Mouse (Mus musculus) liver, embryonic 11.5 days (tissue): ENCODE data around the gene Plod2. TPM values are rescaled to one million over a fixed set of nuclear protein-coding genes. Genes with fewer than 3 reads are reported as not detected.

ENCODE experiments used
- ATAC-seq: fragments of 200-750 bp; cut with Nextera tagmentation; replicated peaks from 2 replicates; pipeline ENCODE4 v1.8.0; 2017; ENCODE audit warnings: moderate number of reproducible peaks, mild to moderate bottlenecking, moderate TSS enrichment, moderate library complexity; ENCODE audit not compliant: low FRiP score
- DNase-seq: peaks from one replicate; pipeline ENCODE4 v3.0.0-alpha.2; 2017; ENCODE audit warnings: low spot score
- H3K27ac ChIP-seq: fragments of 300-500 bp; sonication (generic); 2 replicates; pipeline ENCODE4 v1.5.1; 2014; ENCODE audit warnings: mild to moderate bottlenecking, low read depth, low read length, control low read depth
- H3K27me3 ChIP-seq: fragments of 300-500 bp; sonication (generic); replicated peaks from 2 replicates; pipeline ENCODE4 v1.6.1; 2014; ENCODE audit warnings: low read length, mixed read lengths; ENCODE audit not compliant: control insufficient read depth, insufficient read depth
- H3K36me3 ChIP-seq: fragments of 300-500 bp; sonication (generic); 2 replicates; pipeline ENCODE4 v1.6.1; 2014; ENCODE audit warnings: mild to moderate bottlenecking, low read length, moderate library complexity, mixed read lengths; ENCODE audit not compliant: control insufficient read depth, insufficient read depth
- H3K4me1 ChIP-seq: fragments of 300-500 bp; sonication (generic); replicated peaks from 2 replicates; pipeline ENCODE4 v1.6.1; 2014; ENCODE audit warnings: low read length, mixed read lengths; ENCODE audit not compliant: control insufficient read depth, insufficient read depth
- H3K4me2 ChIP-seq: fragments of 300-500 bp; sonication (generic); 2 replicates; pipeline ENCODE4 v1.6.1; 2014; ENCODE audit warnings: mild to moderate bottlenecking, control low read depth, moderate library complexity
- H3K4me3 ChIP-seq: fragments of 300-500 bp; sonication (generic); 2 replicates; pipeline ENCODE4 v1.5.1; 2014; ENCODE audit warnings: low read depth, low read length, control low read depth
- H3K9ac ChIP-seq: fragments of 300-500 bp; sonication (generic); 2 replicates; pipeline ENCODE4 v1.6.1; 2014; ENCODE audit warnings: low read depth, low read length, control low read depth
- H3K9me3 ChIP-seq: fragments of 300-500 bp; sonication (generic); 2 replicates; pipeline ENCODE4 v1.6.1; 2016; ENCODE audit warnings: low read length, inconsistent platforms, mixed read lengths; ENCODE audit not compliant: control insufficient read depth
- WGBS: fragments of 180-500 bp; shearing (Covaris S2); extraction: QIAGEN DNeasy Blood & Tissue Kit; methylation state at CpG from one replicate; pipeline ENCODE4 v1.1.7; 2014; 5-methylcytosine and 5-hydroxymethylcytosine counted together
- polyA plus RNA-seq: library from polyadenylated mRNA; unstranded; fragments of >200 nt; fragmentation: Nextera tagmentation; extraction: Ambion mirVana; gene quantifications from 2 replicates; pipeline ENCODE4 v1.2.1, GENCODE M21; 2014

Plod2 gene
- polyA plus RNA-seq, 1 experiment from 2014 or later = 17.3 TPM

- DNase-seq (no peak), ATAC-seq (no peak)
- Histone ChIP-seq H3K36me3 (no peaks in the 10 kb centered on the region), H3K4me2 (no peak overlapping the region), H3K9ac (no peak overlapping the region), H3K27ac (no peak overlapping the region), H3K4me3 (no peak overlapping the region), H3K9me3 (no peaks in the 10 kb centered on the region), H3K4me1 (0 out of 2 replicates have a peak, but pooled peaks cover 3% of the 10 kb centered on the region), H3K27me3 (no peaks in the 10 kb centered on the region)
- 65% methylated on average over 5 of the region's 5 CpGs for WGBS
Measured at GRCm38 (mm10) chr9:92562416-92562815, 20.4 kb downstream of the Plod2 start.

- no peak overlapping the region for H3K4me2 ChIP-seq
- no peak overlapping the region for H3K9ac ChIP-seq
- H3K4me1 ChIP-seq = 0 out of 2 replicates have a peak, but pooled peaks cover 3% of the 10 kb centered on the region
- 80% methylated on average over 6 of the region's 6 CpGs for WGBS
- no peak overlapping the region for H3K27ac ChIP-seq
- no peaks in the 10 kb centered on the region for H3K36me3 ChIP-seq
- no peaks in the 10 kb centered on the region for H3K27me3 ChIP-seq
- no peak overlapping the region for H3K4me3 ChIP-seq
- H3K9me3 ChIP-seq = no peaks in the 10 kb centered on the region
- DNase-seq (no peak), ATAC-seq (no peak)
Measured at GRCm38 (mm10) chr9:92563306-92563705, 21.3 kb downstream of the Plod2 start.

GRCm38 (mm10) chr9:92564391-92564790, 22.4 kb downstream of the Plod2 start:
- Histone ChIP-seq H3K4me2 (no peak overlapping the region), H3K27ac (no peak overlapping the region), H3K4me1 (0 out of 2 replicates have a peak, but pooled peaks cover 3% of the 10 kb centered on the region), H3K9me3 (no peaks in the 10 kb centered on the region), H3K4me3 (no peak overlapping the region), H3K27me3 (no peaks in the 10 kb centered on the region), H3K9ac (no peak overlapping the region), H3K36me3 (no peaks in the 10 kb centered on the region)
- DNase-seq (no peak), ATAC-seq (no peak)
- WGBS = 84% methylated on average over 1 of the region's 1 CpGs

DNA sequence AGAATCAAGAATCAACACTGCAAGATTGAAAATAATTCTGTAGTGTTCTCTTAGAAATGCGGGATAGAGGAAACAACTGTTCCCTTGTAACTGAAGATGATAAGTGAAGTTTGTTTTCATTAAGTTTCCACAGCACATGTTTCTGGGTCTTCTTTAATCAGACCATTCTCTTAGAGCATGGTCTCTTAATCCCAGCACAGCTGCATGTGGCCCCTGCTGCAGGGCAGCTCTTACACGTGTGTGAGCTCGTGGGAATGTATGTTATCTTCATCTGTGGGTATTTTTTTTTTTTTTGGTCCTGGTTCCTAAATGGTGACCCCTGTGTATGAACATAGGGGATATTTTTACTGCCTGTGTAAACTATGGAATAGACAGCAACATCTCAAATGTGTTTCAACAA, 24.2 kb downstream of the Plod2 start:
- H3K9me3 ChIP-seq = no peaks in the 10 kb centered on the region
- no peak overlapping the region for H3K4me2 ChIP-seq
- H3K9ac ChIP-seq = no peak overlapping the region
- DNase-seq (no peak), ATAC-seq (no peak)
- 0 out of 2 replicates have a peak, but pooled peaks cover under 1% of the 10 kb centered on the region for H3K4me1 ChIP-seq
- no peak overlapping the region for H3K4me3 ChIP-seq
- no peaks in the 10 kb centered on the region for H3K36me3 ChIP-seq
- H3K27ac ChIP-seq = no peak overlapping the region
- 68% methylated on average over 3 of the region's 3 CpGs for WGBS
- no peaks in the 10 kb centered on the region for H3K27me3 ChIP-seq

- WGBS = 79% methylated on average over 7 of the region's 7 CpGs
- Histone ChIP-seq H3K4me1 (no peaks in the 10 kb centered on the region), H3K4me2 (no peak overlapping the region), H3K9ac (no peak overlapping the region), H3K27ac (no peak overlapping the region), H3K4me3 (no peak overlapping the region), H3K9me3 (no peaks in the 10 kb centered on the region), H3K36me3 (no peaks in the 10 kb centered on the region), H3K27me3 (no peaks in the 10 kb centered on the region)
- no peak for DNase-seq
- no peak for ATAC-seq
Measured at GRCm38 (mm10) chr9:92567474-92567873, 25.5 kb downstream of the Plod2 start.

GRCm38 (mm10) chr9:92568798-92569197, 26.8 kb downstream of the Plod2 start:
- 93% methylated on average over 3 of the region's 3 CpGs for WGBS

GRCm38 (mm10) chr9:92572376-92573108, 30.5 kb downstream of the Plod2 start:
- H3K4me1 ChIP-seq = no peaks in the 10 kb centered on the region
- 75% methylated on average over 8 of the region's 8 CpGs for WGBS
- ATAC-seq = no peak
- no peak overlapping the region for H3K9ac ChIP-seq
- DNase-seq = no peak
- H3K36me3 ChIP-seq = no peaks in the 10 kb centered on the region
- H3K9me3 ChIP-seq = no peaks in the 10 kb centered on the region
- no peak overlapping the region for H3K27ac ChIP-seq
- H3K4me3 ChIP-seq = no peak overlapping the region
- H3K4me2 ChIP-seq = no peak overlapping the region
- H3K27me3 ChIP-seq = no peaks in the 10 kb centered on the region

More at GRCm38 (mm10) chr9:92568798-92569197, 26.8 kb downstream of the Plod2 start:
- Histone ChIP-seq H3K9me3 (no peaks in the 10 kb centered on the region), H3K4me1 (no peaks in the 10 kb centered on the region), H3K4me2 (no peak overlapping the region), H3K9ac (no peak overlapping the region), H3K36me3 (no peaks in the 10 kb centered on the region), H3K27me3 (no peaks in the 10 kb centered on the region), H3K4me3 (no peak overlapping the region), H3K27ac (no peak overlapping the region)
- ATAC-seq (no peak), DNase-seq (no peak)

- Histone ChIP-seq H3K4me3 (no peak overlapping the region), H3K9me3 (no peaks in the 10 kb centered on the region), H3K27me3 (no peaks in the 10 kb centered on the region), H3K36me3 (peaks cover 2% of the 10 kb centered on the region; the same call in 1 of the 2 replicates), H3K4me1 (no peaks in the 10 kb centered on the region), H3K4me2 (no peak overlapping the region), H3K27ac (no peak overlapping the region), H3K9ac (no peak overlapping the region)
- ATAC-seq (no peak), DNase-seq (no peak)
- WGBS = 80% methylated on average over 5 of the region's 5 CpGs
Measured at GRCm38 (mm10) chr9:92583876-92584275, 41.9 kb downstream of the Plod2 start.

GRCm38 (mm10) chr9:92586025-92586424, 44.0 kb downstream of the Plod2 start:
- DNase-seq (no peak), ATAC-seq (no peak)
- H3K9me3 ChIP-seq = no peaks in the 10 kb centered on the region
- no peaks in the 10 kb centered on the region for H3K27me3 ChIP-seq
- peaks cover 2% of the 10 kb centered on the region; the same call in 1 of the 2 replicates for H3K36me3 ChIP-seq
- 82% methylated on average over 1 of the region's 1 CpGs for WGBS
- no peaks in the 10 kb centered on the region for H3K4me1 ChIP-seq
- H3K4me3 ChIP-seq = no peak overlapping the region
- H3K9ac ChIP-seq = no peak overlapping the region
- no peak overlapping the region for H3K27ac ChIP-seq
- H3K4me2 ChIP-seq = no peak overlapping the region
